Mouse (Mus musculus): ENCODE data around the gene Uxs1.

DNA sequence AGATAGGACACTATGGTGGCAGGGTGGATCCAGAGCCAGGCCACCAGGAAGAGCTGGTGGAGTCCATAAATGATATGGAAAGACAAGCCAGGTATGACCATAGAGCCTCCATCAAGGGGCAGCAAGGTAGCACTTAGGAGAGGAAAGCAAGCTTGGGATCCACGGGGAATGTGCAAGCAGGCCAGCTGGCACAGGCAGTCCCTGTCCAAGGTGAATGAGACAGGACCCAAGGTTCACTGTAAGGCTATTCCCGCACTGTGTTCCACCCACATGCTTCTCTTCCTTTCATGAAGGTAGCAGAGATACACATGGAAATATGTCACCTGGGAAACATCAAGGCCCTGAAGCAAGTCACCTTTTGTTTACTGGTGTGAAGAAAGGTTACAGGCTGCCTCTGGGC is 63.1 kb downstream of the Uxs1 start:
- TF ChIP-seq CTCF (IDR thresholded peaks at IDR 0.05; ENCODE audit: low read depth) (no peak), EP300 (IDR thresholded peaks at IDR 0.05; ENCODE audit: low read depth) (no peak)

All from liver, embryonic 14.5 days (tissue).